Mouse (Mus musculus): ENCODE data around the gene Pdgfa. TPM values are rescaled to one million over a fixed set of nuclear protein-coding genes. Genes with fewer than 3 reads are reported as not detected.

The Pdgfa gene
- polyA plus RNA-seq, 1 experiment from 2014 or later = 48.5 TPM

DNA sequence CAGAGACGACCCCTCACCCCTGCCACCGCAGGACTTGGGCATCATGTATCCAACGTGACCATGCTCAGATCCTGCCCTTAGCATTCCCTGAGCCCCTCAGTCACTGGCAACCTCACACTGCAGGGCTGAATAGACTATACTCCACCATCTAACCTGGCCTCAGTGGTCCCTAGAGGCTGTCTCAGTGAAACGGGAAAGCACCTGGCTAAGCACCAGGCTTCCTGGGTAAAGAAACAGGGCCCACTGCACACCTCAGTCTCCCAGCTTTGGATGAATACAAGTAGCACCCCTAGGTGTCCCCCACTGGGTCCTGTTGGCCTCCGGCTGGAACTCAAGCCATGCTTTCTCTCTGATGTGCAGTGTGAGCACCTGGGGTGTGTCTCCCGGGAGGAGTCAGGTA, 23.7 kb downstream of the Pdgfa start:
- Histone ChIP-seq H3K27ac (no peak overlapping the region), H3K27me3 (replicated peaks) (no peaks in the 10 kb centered on the region), H3K4me3 (replicated peaks) (no peak overlapping the region), H3K4me1 (replicated peaks) (peaks cover 23% of the 10 kb centered on the region; the same call in 1 of the 2 replicates), H3K9me3 (no peaks in the 10 kb centered on the region), H3K9ac (no peak overlapping the region), H3K4me2 (replicated peaks) (no peak overlapping the region), H3K36me3 (peaks cover 15% of the 10 kb centered on the region)
- no peak for ATAC-seq
- 76% methylated on average over 6 of the region's 6 CpGs for WGBS

DNA sequence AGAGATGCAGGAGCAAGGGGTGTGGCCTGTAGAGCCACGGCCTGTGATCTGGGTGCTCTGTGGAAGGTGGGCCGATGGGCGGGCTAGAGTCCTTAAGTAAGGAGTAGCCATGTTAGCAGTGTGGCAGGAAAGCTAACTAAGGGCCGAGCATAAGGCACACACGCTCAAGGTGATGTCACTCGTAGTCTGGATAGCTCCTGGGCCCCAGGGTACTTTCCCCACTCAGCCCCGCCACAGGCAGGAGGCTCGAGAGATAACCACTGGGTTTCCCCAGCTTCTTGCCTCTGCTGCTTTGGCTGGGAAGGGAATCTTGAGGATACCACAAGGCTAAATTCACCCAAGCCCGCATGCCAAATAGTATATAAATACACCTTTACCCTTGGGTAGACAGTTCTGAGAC, 25.8 kb downstream of the Pdgfa start:
- peaks cover 18% of the 10 kb centered on the region; the same call in 1 of the 2 replicates for H3K4me1 ChIP-seq (replicated peaks)
- H3K27ac ChIP-seq = no peak overlapping the region
- no peak overlapping the region for H3K4me3 ChIP-seq (replicated peaks)
- no peak overlapping the region for H3K4me2 ChIP-seq (replicated peaks)
- no peak for ATAC-seq
- WGBS = 75% methylated on average over 9 of the region's 9 CpGs
- 0 out of 2 replicates have a peak, but pooled peaks cover 9% of the 10 kb centered on the region for H3K36me3 ChIP-seq
- H3K27me3 ChIP-seq (replicated peaks) = no peaks in the 10 kb centered on the region
- H3K9me3 ChIP-seq = no peaks in the 10 kb centered on the region
- no peak overlapping the region for H3K9ac ChIP-seq

DNA sequence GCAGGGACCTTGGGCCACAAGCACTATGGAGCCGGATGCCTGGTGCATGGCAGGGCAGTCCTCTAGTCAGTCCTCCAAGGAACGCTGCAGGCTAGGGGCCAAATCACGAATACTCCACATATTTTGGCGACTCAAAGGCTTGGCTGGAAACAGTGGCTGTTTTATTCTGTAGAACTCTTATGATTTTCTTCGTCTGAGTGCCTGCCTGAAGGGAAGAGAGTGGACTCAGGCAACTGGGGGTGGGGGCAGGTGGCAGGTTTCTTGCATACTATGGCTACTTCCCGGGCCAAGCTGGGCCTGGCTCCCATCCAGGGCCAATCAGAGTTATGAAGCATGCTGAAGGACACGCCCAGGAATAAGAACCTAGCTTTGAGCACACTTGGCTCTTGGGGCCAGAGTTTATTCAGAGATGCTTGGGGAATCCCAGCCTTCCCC, 27.1 kb downstream of the Pdgfa start:
- Histone ChIP-seq H3K27ac (peak overlapping the region; percentile 64; the same call in 1 of the 2 replicates), H3K9me3 (no peaks in the 10 kb centered on the region), H3K36me3 (0 out of 2 replicates have a peak, but pooled peaks cover 2% of the 10 kb centered on the region), H3K4me3 (replicated peaks) (no peak overlapping the region), H3K27me3 (replicated peaks) (no peaks in the 10 kb centered on the region), H3K4me2 (replicated peaks) (no peak overlapping the region), H3K9ac (no peak overlapping the region), H3K4me1 (replicated peaks) (peaks cover 30% of the 10 kb centered on the region)
- WGBS = 39% methylated on average over 7 of the region's 7 CpGs
- peak; percentile 41 for ATAC-seq

DNA sequence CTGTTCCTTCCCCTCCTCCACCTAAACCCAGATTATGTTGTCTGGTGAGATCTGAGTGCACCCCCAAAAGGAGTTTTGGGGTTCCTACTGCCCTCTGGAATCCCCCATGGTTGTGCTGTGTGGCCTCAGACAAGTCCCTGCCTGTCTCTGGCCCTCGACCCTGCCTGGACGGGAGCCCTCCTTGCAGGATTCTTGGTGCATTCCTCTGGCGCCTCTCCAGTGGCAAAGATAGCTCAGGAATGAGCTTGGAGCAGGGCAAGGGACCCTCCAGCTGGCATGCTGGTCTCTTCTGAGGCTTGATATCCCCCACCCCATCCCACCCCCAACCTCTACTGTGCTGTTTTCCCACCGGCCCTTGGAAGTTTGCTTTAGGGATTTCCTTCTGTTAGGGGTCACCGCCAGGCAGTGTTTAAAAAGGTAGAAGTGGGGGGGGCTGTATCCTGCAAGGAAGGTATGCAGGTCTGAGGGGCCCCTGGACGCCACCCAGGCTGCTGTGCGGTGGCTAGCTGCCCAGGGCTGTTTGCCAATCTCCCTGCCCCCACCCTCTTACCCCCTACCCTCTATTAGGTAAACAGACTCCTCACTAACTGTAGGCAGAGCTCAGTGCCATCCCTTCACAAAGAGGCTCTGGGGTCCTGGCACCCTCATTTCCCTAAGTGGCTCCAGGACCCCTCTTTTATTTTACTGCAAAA, 31.0 kb downstream of the Pdgfa start:
- Histone ChIP-seq H3K27me3 (replicated peaks) (no peaks in the 10 kb centered on the region), H3K9me3 (no peaks in the 10 kb centered on the region), H3K4me1 (replicated peaks) (peaks cover 28% of the 10 kb centered on the region), H3K27ac (no peak overlapping the region), H3K4me3 (replicated peaks) (no peak overlapping the region), H3K36me3 (no peaks in the 10 kb centered on the region), H3K9ac (no peak overlapping the region), H3K4me2 (replicated peaks) (peak overlapping the region; percentile 14; the same call in 1 of the 2 replicates)
- 37% methylated on average over 7 of the region's 7 CpGs for WGBS
- peak; percentile 49; the same call in 1 of the 2 replicates for ATAC-seq

DNA sequence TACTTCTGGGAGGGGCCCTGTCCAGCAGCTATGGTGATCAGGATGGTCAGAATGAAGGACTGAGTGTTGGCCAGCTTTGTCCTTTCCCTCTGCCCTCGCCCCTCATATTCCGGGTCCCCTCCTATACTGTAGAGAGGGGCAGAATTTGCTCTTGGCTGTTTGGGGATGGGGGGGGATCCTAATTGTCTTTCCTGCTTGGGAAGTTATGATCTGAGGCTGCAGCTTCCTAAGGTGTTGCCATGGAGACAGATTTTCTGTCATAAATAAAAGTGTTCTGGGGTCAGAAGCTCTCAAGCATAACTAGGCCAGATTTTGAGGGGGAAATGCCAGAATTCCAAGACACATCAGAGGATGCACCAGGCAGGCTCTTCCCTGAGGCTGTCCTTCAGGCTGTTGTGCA, 31.6 kb downstream of the Pdgfa start:
- Histone ChIP-seq H3K9ac (no peak overlapping the region), H3K4me3 (replicated peaks) (no peak overlapping the region), H3K4me1 (replicated peaks) (peaks cover 24% of the 10 kb centered on the region), H3K27me3 (replicated peaks) (no peaks in the 10 kb centered on the region), H3K4me2 (replicated peaks) (no peak overlapping the region; the same call in 1 of the 2 replicates), H3K36me3 (no peaks in the 10 kb centered on the region), H3K9me3 (no peaks in the 10 kb centered on the region), H3K27ac (no peak overlapping the region)
- 75% methylated on average over 2 of the region's 2 CpGs for WGBS
- ATAC-seq = 0 out of 2 replicates have a peak, but pooled peaks have one; percentile 47

DNA sequence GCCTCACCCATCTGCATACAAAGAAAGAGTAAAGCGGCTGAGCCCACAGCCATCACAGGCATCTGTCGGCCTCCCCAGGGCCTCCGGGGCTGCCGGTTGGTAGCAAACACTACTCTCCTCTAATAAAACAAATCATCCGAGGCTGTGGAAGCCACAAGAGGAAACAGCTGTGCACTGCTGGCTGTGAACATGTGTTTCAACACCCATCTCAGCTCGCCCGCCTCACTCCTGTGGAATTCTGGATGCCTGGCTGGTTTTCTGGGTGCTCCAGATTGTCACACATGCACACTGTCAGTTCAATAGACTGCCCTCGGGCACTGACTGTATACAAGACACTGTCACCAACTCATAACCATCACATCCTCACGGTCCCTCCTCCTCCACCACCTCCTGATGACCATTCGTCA, 40.7 kb downstream of the Pdgfa start:
- 30% methylated on average over 10 of the region's 10 CpGs for WGBS
- H3K36me3 ChIP-seq = no peaks in the 10 kb centered on the region

DNA sequence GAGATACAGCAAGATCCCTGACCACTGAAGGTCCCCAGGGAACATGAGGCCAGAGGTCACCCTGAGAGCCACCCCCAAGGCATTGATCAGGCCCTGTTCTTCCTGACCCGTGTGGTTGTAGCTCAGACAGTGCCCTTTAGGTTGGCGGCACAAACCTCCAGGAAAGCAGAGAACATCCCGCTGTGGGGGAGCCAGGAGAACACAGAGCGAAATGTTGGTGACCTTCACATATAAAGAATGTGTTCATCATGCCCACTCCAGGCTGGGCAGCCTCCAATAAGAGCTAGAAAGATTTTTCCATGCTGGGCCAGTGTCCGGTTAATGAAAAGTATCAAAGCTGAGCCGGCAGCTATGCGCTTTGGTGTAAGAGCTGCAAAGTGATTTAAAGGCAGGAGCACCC, 43.2 kb downstream of the Pdgfa start:
- Histone ChIP-seq H3K27me3 (replicated peaks) (no peaks in the 10 kb centered on the region), H3K4me3 (replicated peaks) (no peak overlapping the region), H3K4me1 (replicated peaks) (peaks cover 24% of the 10 kb centered on the region), H3K9me3 (no peaks in the 10 kb centered on the region), H3K36me3 (no peaks in the 10 kb centered on the region), H3K4me2 (replicated peaks) (no peak overlapping the region), H3K27ac (no peak overlapping the region), H3K9ac (no peak overlapping the region)
- WGBS = 76% methylated on average over 7 of the region's 7 CpGs
- no peak for ATAC-seq

More for the DNA sequence above, 40.7 kb downstream of the Pdgfa start:
- peak; percentile 59 for ATAC-seq
- Histone ChIP-seq H3K9ac (no peak overlapping the region), H3K9me3 (no peaks in the 10 kb centered on the region), H3K27ac (0 out of 2 replicates have a peak overlapping the region, but pooled peaks have one; percentile 7), H3K4me1 (replicated peaks) (peaks cover 16% of the 10 kb centered on the region; the same call in 1 of the 2 replicates), H3K4me3 (replicated peaks) (no peak overlapping the region), H3K4me2 (replicated peaks) (no peak overlapping the region), H3K27me3 (replicated peaks) (no peaks in the 10 kb centered on the region)

DNA sequence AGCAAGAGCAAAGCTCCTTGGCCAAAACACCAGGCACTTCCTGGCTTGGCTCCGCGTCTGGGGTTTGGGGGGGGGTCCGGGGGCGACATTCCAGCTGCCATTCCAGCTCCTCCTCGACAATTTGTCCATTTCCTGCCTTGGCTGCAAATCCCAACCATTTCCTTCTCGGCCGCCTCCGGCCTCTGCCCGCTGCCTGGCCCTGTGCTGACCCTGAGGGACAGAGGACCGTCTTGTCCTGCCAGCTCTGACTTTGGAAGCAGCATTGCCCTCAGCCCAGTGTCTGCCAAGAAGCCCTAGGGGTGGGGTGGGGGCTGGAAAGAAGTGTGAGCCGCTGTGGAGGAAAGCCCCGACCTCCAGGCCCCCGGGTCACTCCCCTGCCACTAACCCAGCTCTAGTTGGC, 44.2 kb downstream of the Pdgfa start:
- H3K4me2 ChIP-seq (replicated peaks) = no peak overlapping the region
- no peaks in the 10 kb centered on the region for H3K36me3 ChIP-seq
- no peak overlapping the region for H3K27ac ChIP-seq
- H3K9ac ChIP-seq = no peak overlapping the region
- no peaks in the 10 kb centered on the region for H3K27me3 ChIP-seq (replicated peaks)
- WGBS = 33% methylated on average over 13 of the region's 13 CpGs
- H3K4me1 ChIP-seq (replicated peaks) = peaks cover 34% of the 10 kb centered on the region
- no peak for ATAC-seq
- no peak overlapping the region for H3K4me3 ChIP-seq (replicated peaks)
- H3K9me3 ChIP-seq = no peaks in the 10 kb centered on the region

DNA sequence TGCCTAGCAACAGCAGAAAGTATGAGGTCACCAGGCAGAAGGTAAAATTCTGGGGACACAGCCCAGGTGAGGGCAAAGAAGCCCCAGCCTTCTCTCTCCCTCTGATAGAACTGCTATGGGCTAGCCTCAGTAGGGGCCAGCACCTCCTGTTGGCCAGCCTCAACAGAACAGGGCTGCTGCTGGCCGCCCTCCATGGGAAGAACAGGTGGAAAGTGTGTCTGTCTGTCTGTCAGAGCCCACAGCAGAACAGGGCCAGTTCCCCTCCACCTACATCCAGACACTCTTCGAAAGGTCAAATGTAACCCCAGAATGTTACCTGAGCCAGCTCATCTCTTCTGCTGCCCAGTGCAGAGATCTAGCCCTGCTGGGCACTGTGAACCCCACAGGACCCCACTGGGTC, 45.9 kb downstream of the Pdgfa start:
- no peaks in the 10 kb centered on the region for H3K27me3 ChIP-seq (replicated peaks)
- no peak overlapping the region for H3K4me2 ChIP-seq (replicated peaks)
- 78% methylated on average over 2 of the region's 2 CpGs for WGBS
- H3K27ac ChIP-seq = no peak overlapping the region
- no peak overlapping the region for H3K4me3 ChIP-seq (replicated peaks)
- peaks cover 47% of the 10 kb centered on the region for H3K4me1 ChIP-seq (replicated peaks)
- no peaks in the 10 kb centered on the region for H3K9me3 ChIP-seq
- no peaks in the 10 kb centered on the region for H3K36me3 ChIP-seq
- no peak overlapping the region for H3K9ac ChIP-seq
- no peak for ATAC-seq

DNA sequence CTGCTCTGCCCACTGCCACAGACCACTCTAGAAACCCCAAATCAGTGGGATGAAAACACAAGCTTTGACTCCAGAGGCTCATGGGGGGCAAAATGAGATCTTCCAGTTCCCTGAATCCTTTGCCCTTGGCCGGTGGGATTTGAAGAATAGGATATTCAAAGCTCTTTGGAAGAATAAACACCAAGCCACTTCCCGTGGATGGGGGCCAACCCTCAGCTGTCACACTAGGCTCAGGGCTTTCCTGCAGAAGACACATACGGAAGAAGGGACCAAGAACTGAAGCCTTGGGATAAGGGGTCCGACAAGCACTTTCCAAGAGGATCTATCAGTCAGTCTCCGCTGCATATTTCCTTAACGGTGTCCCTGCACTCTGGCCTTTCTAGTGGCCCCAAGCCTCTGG, 48.0 kb downstream of the Pdgfa start:
- no peak overlapping the region for H3K4me2 ChIP-seq (replicated peaks)
- 67% methylated on average over 6 of the region's 6 CpGs for WGBS

DNA sequence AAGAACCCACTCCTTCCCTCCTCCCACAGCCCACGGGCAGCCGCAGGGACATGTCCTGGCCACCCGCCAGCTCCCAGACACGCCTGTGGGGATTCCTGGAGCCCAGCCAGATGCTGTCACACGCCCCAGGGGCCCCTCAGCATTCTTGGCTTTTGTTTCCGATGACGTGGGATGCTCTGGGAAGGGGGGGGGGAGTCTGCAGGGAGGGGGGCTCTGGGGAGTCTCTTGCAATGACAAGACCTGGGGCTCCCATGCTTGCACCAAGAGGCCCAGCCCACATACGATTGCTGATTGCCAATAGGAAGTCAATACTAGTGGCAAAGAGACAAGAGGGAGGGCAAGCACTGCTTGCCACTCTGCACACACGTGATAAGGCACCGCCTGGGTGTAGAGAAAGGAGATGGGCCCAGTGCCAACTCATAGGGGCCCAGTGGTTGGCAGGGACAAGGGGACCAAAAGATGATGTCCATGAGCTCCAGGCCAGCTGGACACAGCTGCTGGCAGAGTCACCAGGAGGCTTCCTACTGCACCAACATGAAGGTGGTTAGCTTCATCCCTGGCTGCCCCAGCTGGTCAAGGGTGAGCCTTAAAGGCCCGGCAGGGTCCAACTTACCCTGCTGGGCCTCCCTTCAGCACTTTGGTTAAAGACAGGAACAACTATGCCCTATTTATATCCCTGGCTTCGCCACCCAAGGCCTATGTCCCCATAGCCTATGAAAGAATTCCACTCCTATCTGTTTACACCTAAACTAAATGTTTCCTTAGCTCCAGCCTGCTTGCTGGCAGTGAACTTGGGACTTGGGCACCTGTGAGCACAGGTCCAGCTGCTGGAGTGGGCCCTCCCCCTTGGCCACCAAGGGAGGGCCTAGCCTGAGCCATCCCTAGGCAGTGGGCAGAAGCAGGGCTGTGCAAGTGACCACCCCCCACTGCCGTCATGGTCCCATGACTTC, 48.9 kb downstream of the Pdgfa start:
- Histone ChIP-seq H3K36me3 (no peaks in the 10 kb centered on the region), H3K4me2 (replicated peaks) (peak overlapping the region; percentile 9; the same call in 1 of the 2 replicates), H3K27me3 (replicated peaks) (no peaks in the 10 kb centered on the region), H3K9ac (no peak overlapping the region), H3K27ac (peak overlapping the region; percentile 52), H3K4me3 (replicated peaks) (no peak overlapping the region), H3K9me3 (no peaks in the 10 kb centered on the region), H3K4me1 (replicated peaks) (peaks cover 39% of the 10 kb centered on the region)
- ATAC-seq = peak; percentile 71
- WGBS = 18% methylated on average over 13 of the region's 13 CpGs

More for the DNA sequence above, 48.0 kb downstream of the Pdgfa start:
- no peaks in the 10 kb centered on the region for H3K9me3 ChIP-seq
- H3K36me3 ChIP-seq = no peaks in the 10 kb centered on the region
- H3K4me3 ChIP-seq (replicated peaks) = no peak overlapping the region
- peaks cover 39% of the 10 kb centered on the region for H3K4me1 ChIP-seq (replicated peaks)
- peak overlapping the region; percentile 52 for H3K27ac ChIP-seq
- no peaks in the 10 kb centered on the region for H3K27me3 ChIP-seq (replicated peaks)
- no peak overlapping the region for H3K9ac ChIP-seq
- no peak for ATAC-seq

DNA sequence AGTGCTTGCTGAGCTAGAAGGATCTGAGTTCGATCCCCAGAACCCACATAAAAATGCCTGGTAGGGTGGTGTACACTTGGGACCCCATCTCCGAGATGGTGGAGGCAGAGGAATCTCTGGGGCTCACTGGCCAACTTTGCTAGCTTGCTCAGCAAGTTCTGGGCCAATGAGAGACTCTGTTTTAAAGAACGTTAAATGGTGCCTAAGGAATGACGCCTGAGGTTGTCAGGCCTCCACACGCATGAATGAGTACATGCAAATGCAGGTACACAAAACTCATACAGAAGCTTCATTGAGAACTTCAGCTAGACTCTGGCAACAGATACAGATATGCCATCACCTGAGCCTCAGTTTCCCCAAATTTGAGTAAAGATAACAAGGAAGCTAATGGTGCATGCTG, 49.7 kb downstream of the Pdgfa start:
- Histone ChIP-seq H3K27me3 (replicated peaks) (no peaks in the 10 kb centered on the region), H3K9ac (no peak overlapping the region), H3K36me3 (no peaks in the 10 kb centered on the region), H3K4me1 (replicated peaks) (peaks cover 31% of the 10 kb centered on the region), H3K4me2 (replicated peaks) (no peak overlapping the region), H3K4me3 (replicated peaks) (no peak overlapping the region), H3K9me3 (no peaks in the 10 kb centered on the region), H3K27ac (peak overlapping the region; percentile 46; the same call in 1 of the 2 replicates)
- no peak; the same call in 1 of the 2 replicates for ATAC-seq
- WGBS = 86% methylated on average over 5 of the region's 5 CpGs
